Mouse (Mus musculus): ENCODE measurements around the gene Lrrfip1.

Lrrfip1 gene

GRCm38 (mm10) chr1:91128849-91129248 is 130.3 kb downstream of the Lrrfip1 start:
- DNase-seq (ENCODE audit: low read depth, low spot score), result no peak

DNA sequence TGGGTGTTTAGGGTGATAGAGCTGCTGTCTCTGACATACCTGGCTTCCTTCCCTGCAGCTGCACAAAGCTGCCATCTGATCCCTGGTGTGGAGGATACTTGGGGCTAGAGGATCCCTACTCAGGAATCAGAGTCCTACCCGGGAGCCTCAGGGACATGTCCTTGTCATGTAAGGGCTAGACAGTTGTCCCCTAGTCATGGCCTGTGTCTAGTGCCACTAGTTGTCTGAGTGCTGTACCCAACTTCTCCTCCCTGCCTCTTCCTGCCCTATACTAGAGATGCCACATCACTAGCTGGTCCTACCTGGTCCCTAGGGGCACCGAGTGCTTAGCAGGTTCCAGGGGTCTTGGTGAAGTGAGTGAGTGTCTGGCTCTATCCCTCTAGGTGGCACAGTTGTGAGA is 138.5 kb downstream of the Lrrfip1 start:
- DNase-seq (ENCODE audit: low read depth, low spot score), result no peak

DNA sequence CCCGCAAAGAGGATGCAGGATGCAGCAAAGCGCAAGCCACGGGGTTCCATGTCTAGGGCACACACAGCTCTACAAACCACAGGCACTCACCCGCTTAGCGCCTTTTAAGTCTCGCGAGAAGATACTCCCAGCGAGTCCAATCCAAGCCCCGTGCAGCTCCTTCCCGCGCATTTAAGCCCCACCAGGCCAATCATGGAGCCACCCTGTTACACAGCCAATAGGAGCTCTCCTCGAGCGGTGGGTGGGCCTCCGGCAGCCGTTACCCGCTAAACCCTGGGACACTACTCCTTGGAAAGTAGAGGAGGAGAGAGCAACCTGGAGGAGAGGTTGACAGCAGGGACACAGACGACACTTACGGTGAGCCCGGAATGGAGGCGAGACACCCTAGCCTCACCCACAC is 146.3 kb downstream of the Lrrfip1 start, which contains the start of gene Rbm44:
Gene Rbm44 (plus strand): TSS at position 277 of the 400 bp plus-strand sequence.
- DNase-seq (ENCODE audit: low read depth, low spot score), result no peak

DNA sequence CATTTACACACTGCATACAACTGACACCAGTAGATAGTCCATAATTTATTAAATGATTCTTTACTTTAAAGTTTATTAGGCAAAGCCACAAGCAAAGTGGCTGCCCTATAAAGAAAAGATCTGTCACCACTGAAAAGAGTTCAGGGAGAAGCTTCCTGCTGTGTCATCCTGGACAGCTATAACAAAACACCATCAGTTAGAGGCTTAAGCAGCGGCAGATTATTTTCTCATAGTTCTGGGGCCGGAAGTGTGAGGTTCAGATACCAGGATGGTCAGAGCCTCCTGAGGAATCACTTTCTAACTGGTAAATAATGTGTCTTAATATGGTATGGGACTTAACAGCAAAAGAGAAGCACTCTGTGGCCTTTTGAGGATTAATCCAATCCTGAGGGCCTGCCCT is 153.0 kb downstream of the Lrrfip1 start:
- DNase-seq (ENCODE audit: low read depth, low spot score), result no peak

DNA sequence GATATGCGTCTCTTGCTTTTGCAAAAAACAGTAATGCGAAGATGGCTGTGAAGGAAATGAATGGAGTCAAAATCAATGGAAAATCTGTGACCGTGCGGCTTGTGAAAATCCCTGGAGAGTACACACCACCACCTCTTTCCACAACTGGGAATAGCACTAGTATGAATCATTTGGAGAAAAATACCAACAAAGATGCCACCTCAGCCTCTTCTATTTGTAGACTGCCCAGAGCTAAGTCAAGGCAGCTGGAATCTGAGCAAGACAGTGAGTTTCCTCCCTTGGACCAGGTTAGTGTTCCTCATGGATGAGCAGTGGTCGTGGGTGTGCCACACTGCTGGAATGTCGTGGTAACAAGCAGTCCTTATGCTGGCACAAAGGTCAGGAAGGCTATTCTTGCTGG is 168.3 kb downstream of the Lrrfip1 start:
- no peak for DNase-seq (ENCODE audit: low read depth, low spot score)

DNA sequence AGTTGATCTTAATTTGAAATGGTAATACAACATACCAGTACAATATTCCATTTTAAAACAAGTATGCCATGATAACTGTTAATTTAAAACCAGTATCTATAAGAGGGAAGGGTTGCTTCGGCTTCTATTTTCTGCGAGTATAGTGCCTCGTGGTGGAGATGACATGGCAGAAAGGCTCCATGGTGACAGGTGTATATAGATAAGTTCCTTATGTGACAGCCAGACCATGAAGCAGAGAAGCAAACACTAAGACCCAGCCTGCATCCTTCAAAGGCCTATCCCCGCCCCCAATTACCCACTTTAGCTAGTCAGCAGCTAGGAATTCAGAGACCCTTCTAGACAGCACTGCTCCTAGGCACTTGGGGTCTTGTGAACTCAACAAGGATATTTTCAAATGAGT is 170.6 kb downstream of the Lrrfip1 start:
- DNase-seq (ENCODE audit: low read depth, low spot score), result no peak

GRCm38 (mm10) chr1:91174796-91175195 is 176.3 kb downstream of the Lrrfip1 start:
- DNase-seq (ENCODE audit: low read depth, low spot score), result no peak

- no peak for DNase-seq (ENCODE audit: low read depth, low spot score)
Observed at GRCm38 (mm10) chr1:91176026-91176425, 177.5 kb downstream of the Lrrfip1 start.

DNA sequence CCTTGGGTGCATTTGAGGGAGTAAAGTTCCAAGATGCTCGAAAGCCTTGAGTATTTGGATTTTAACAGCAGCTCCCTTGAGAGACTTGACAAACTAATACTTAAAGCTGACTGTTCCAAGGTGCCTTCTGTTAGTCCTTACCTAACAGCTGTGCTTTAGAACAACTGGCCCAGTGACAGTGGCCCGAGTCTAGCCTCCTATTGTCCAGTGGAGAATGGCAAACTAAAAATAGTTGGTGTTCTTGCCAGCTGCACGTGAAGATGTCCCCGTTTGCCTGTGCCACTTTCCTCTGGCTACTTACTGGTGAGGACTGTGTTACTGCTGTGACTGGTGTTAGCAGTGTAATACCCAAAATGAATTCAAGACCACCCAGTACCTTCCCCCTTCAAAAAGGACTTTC is 178.3 kb downstream of the Lrrfip1 start:
- no peak for DNase-seq (ENCODE audit: low read depth, low spot score)
